Mouse (Mus musculus): Measurements from ENCODE around the gene Prr5. TPM values are rescaled to one million over a fixed set of nuclear protein-coding genes. Genes with fewer than 3 reads are reported as not detected.

Gene Prr5
- polyA plus RNA-seq, 1 experiment from 2014 or later: 20.7 TPM

DNA sequence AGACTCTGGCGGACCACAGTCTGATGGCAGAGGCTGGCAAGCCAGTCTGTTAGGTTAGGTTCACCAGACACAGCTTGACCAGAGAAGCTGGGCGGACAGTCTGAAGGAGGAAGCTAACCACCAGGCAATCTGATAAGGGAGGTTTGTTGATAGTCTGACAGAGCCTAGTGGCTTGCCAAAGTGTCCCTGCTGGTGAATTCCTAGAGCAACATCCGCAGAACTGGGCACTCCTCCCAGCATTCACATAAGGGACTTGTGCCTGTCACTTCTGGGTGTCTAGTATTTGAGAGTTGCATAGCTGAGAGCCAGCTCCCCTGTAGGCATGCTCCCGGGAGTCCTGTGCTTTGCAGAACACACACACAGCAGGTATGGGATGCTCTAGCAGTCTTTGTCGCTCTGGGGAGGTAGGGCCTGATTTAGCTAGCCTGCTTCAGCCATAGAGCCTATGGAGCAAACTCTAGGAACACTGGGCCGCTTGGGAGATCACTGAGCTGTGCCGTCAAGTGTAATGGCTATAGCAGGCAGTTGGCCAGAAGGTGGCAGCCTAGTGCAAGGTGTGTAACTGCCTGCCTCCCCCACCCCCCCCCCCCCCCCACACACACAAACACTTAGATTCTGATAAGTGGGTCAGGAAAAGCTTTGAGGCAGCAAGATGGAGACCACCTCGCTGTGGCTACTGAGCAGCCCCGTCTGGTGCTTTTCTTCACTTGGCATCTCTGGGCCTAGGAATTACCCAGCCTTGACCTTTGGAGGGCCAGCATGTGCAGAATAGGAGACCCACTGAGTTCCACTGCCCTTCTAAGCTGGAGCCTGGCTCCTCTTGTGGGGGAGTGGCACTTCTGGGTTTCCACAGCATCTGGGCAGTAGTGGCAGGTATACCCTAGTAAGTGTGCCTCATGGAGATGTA, 2.2 kb downstream of the Prr5 start:
- Histone ChIP-seq H3K27ac (replicated peaks) (no peak overlapping the region), H3K36me3 (no peaks in the 10 kb centered on the region), H3K4me3 (no peak overlapping the region), H3K4me2 (no peak overlapping the region), H3K9ac (no peak overlapping the region), H3K4me1 (peaks cover 25% of the 10 kb centered on the region), H3K9me3 (no peaks in the 10 kb centered on the region), H3K27me3 (replicated peaks) (no peaks in the 10 kb centered on the region)
- no peak for ATAC-seq (ENCODE audit: extremely low read depth, insufficient number of reproducible peaks, low FRiP score, low TSS enrichment)
- WGBS: 35% methylated on average over 9 of the region's 9 CpGs

- H3K9ac ChIP-seq: no peak overlapping the region
- H3K4me3 ChIP-seq: no peak overlapping the region
- H3K4me1 ChIP-seq: peaks cover 25% of the 10 kb centered on the region
- no peak overlapping the region for H3K27ac ChIP-seq (replicated peaks)
- H3K36me3 ChIP-seq: no peaks in the 10 kb centered on the region
- H3K9me3 ChIP-seq: no peaks in the 10 kb centered on the region
- WGBS: 66% methylated on average over 4 of the region's 4 CpGs
- no peak overlapping the region for H3K4me2 ChIP-seq
- no peak for ATAC-seq (ENCODE audit: extremely low read depth, insufficient number of reproducible peaks, low FRiP score, low TSS enrichment)
- H3K27me3 ChIP-seq (replicated peaks): no peaks in the 10 kb centered on the region
Measured at GRCm38 (mm10) chr15:84672308-84672615, 2.8 kb downstream of the Prr5 start.

DNA sequence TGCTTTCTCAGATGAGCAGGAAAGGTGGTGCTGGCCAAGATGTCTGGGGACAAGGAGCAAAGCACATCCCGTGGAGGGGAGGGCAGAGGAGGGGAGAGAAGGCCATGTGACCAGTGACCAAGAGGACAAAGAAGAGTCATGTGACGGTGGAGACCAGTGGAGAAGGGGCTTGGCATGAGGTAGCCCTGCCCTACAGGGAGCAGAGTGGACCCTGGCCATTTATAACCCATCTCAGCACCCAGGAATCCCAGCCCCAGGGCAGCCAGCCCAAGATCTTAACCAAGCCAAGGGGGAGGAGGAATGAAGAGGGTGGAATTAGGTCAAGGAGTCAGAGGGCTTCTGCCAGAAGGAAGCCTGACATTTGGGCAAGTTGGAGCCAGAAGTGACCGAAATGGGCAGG, 3.2 kb downstream of the Prr5 start:
- H3K4me2 ChIP-seq: no peak overlapping the region
- no peaks in the 10 kb centered on the region for H3K27me3 ChIP-seq (replicated peaks)
- H3K4me3 ChIP-seq: no peak overlapping the region
- H3K9ac ChIP-seq: no peak overlapping the region
- no peak for ATAC-seq (ENCODE audit: extremely low read depth, insufficient number of reproducible peaks, low FRiP score, low TSS enrichment)
- H3K27ac ChIP-seq (replicated peaks): no peak overlapping the region
- peaks cover 25% of the 10 kb centered on the region for H3K4me1 ChIP-seq
- 61% methylated on average over 3 of the region's 3 CpGs for WGBS
- H3K9me3 ChIP-seq: no peaks in the 10 kb centered on the region
- H3K36me3 ChIP-seq: no peaks in the 10 kb centered on the region

DNA sequence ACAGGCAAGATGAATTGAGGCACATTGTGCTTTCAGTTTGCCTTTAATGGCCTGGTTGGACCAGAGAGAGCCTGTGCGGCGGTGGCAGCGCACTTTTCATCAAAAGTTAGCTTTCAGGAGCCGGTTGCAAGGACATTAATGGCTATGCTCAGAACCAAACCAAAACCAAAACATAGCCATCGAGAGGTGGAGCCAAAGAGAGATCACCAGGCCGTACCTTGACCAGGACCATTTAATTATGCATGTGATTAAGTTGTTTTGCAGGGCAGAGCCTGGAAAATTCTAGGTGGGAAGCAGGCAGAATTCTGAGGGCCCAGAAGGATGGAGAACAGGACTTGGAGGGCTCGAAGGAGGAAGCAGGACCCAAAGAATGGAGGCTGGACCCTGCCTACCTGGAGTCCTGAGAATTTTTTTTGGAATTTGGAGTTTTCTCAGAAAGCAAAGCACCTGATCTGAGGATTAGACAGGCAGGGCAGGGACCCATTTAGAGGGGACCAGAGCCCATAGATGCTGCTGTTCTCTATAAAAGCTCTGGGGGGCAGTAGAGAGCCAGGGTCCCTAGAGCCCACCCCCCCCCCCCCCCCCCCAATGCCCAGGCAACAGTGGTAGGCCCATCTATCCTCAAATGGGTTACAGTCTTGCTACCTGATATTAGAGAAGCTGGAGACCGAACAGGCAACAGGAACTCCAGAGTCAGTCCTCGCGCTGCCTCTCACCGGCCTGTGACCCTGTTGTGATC, 5.1 kb downstream of the Prr5 start:
- Histone ChIP-seq H3K4me1 (peaks cover 15% of the 10 kb centered on the region; the same call in 1 of the 2 replicates), H3K4me2 (no peak overlapping the region), H3K36me3 (no peaks in the 10 kb centered on the region), H3K27me3 (replicated peaks) (no peaks in the 10 kb centered on the region), H3K4me3 (no peak overlapping the region), H3K9me3 (no peaks in the 10 kb centered on the region), H3K9ac (no peak overlapping the region), H3K27ac (replicated peaks) (no peak overlapping the region)
- 77% methylated on average over 11 of the region's 11 CpGs for WGBS
- ATAC-seq (ENCODE audit: extremely low read depth, insufficient number of reproducible peaks, low FRiP score, low TSS enrichment): no peak

GRCm38 (mm10) chr15:84675317-84675716, 5.9 kb downstream of the Prr5 start:
- no peaks in the 10 kb centered on the region for H3K9me3 ChIP-seq
- peaks cover 14% of the 10 kb centered on the region; the same call in 1 of the 2 replicates for H3K4me1 ChIP-seq
- no peak overlapping the region for H3K4me2 ChIP-seq
- no peak overlapping the region for H3K4me3 ChIP-seq
- no peak overlapping the region for H3K27ac ChIP-seq (replicated peaks)
- H3K36me3 ChIP-seq: no peaks in the 10 kb centered on the region
- no peak for ATAC-seq (ENCODE audit: extremely low read depth, insufficient number of reproducible peaks, low FRiP score, low TSS enrichment)
- H3K27me3 ChIP-seq (replicated peaks): no peaks in the 10 kb centered on the region
- no peak overlapping the region for H3K9ac ChIP-seq
- WGBS: 60% methylated on average over 8 of the region's 8 CpGs

GRCm38 (mm10) chr15:84677943-84678342, 8.5 kb downstream of the Prr5 start:
- Histone ChIP-seq H3K4me2 (no peak overlapping the region), H3K27me3 (replicated peaks) (no peaks in the 10 kb centered on the region), H3K36me3 (no peaks in the 10 kb centered on the region), H3K4me3 (no peak overlapping the region), H3K27ac (replicated peaks) (no peak overlapping the region), H3K4me1 (peaks cover 22% of the 10 kb centered on the region), H3K9me3 (no peaks in the 10 kb centered on the region), H3K9ac (no peak overlapping the region)
- no peak for ATAC-seq (ENCODE audit: extremely low read depth, insufficient number of reproducible peaks, low FRiP score, low TSS enrichment)
- 63% methylated on average over 11 of the region's 11 CpGs for WGBS

DNA sequence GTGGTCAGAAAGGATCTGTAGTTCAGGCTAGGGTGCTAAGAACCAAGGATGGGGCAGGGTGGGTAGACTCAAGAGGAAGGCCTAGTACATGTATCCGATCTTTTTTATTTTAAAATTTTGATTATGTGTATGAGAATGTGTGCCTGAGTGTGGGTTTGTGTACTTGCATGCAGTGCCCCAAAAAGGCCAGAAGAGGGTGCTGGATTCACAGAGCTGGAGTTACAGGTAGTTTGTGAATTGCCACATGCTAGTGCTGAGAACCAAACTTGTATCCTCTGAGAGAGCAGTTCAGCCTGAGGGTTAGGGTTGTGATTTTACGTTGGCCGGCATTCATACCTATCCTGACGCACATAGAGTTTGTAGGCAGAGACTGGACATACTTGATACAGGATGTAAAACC, 9.7 kb downstream of the Prr5 start:
- Histone ChIP-seq H3K9me3 (no peaks in the 10 kb centered on the region), H3K4me3 (no peak overlapping the region), H3K9ac (no peak overlapping the region), H3K27me3 (replicated peaks) (no peaks in the 10 kb centered on the region), H3K4me2 (no peak overlapping the region), H3K36me3 (no peaks in the 10 kb centered on the region), H3K27ac (replicated peaks) (no peak overlapping the region), H3K4me1 (peaks cover 34% of the 10 kb centered on the region)
- 90% methylated on average over 4 of the region's 4 CpGs for WGBS
- ATAC-seq (ENCODE audit: extremely low read depth, insufficient number of reproducible peaks, low FRiP score, low TSS enrichment): no peak

GRCm38 (mm10) chr15:84679794-84680193, 10.4 kb downstream of the Prr5 start:
- 79% methylated on average over 3 of the region's 3 CpGs for WGBS
- Histone ChIP-seq H3K27me3 (replicated peaks) (no peaks in the 10 kb centered on the region), H3K4me3 (no peak overlapping the region), H3K4me2 (no peak overlapping the region), H3K9me3 (no peaks in the 10 kb centered on the region), H3K36me3 (no peaks in the 10 kb centered on the region), H3K4me1 (peaks cover 39% of the 10 kb centered on the region), H3K9ac (no peak overlapping the region), H3K27ac (replicated peaks) (no peak overlapping the region)
- ATAC-seq (ENCODE audit: extremely low read depth, insufficient number of reproducible peaks, low FRiP score, low TSS enrichment): no peak

GRCm38 (mm10) chr15:84680545-84681454, 11.4 kb downstream of the Prr5 start:
- Histone ChIP-seq H3K27ac (replicated peaks) (peak overlapping the region; percentile 55), H3K9me3 (no peaks in the 10 kb centered on the region), H3K27me3 (replicated peaks) (no peaks in the 10 kb centered on the region), H3K4me3 (peak overlapping the region; percentile 73), H3K4me1 (peaks cover 47% of the 10 kb centered on the region), H3K9ac (peak overlapping the region; percentile 88), H3K4me2 (peak overlapping the region; percentile 84), H3K36me3 (no peaks in the 10 kb centered on the region)
- WGBS: under 1% methylated on average over 61 of the region's 77 CpGs
- ATAC-seq (ENCODE audit: extremely low read depth, insufficient number of reproducible peaks, low FRiP score, low TSS enrichment): peak; percentile 51; the same call in 1 of the 2 replicates

- Histone ChIP-seq H3K9me3 (no peaks in the 10 kb centered on the region), H3K27ac (replicated peaks) (peak overlapping the region; percentile 55), H3K4me3 (peak overlapping the region; percentile 73), H3K4me2 (peak overlapping the region; percentile 84), H3K4me1 (peaks cover 44% of the 10 kb centered on the region), H3K9ac (peak overlapping the region; percentile 88), H3K27me3 (replicated peaks) (no peaks in the 10 kb centered on the region), H3K36me3 (0 out of 2 replicates have a peak, but pooled peaks cover 3% of the 10 kb centered on the region)
- 1% methylated on average over 30 of the region's 31 CpGs for WGBS
- ATAC-seq (ENCODE audit: extremely low read depth, insufficient number of reproducible peaks, low FRiP score, low TSS enrichment): no peak
Measured at GRCm38 (mm10) chr15:84681455-84682193, 12.2 kb downstream of the Prr5 start.

Measured in heart, embryonic 13.5 days (tissue).